Mouse (Mus musculus): ENCODE data around the gene Zdhhc18. TPM values are rescaled to one million over a fixed set of nuclear protein-coding genes. Genes with fewer than 3 reads are reported as not detected.

The Zdhhc18 gene
- total RNA-seq (2021): 10 to 100 TPM; 34.3 to 38.8 TPM
- long read RNA-seq, full-length matches to known transcripts: 7 of 40 reads
- long read RNA-seq, partial matches to known transcripts: 10 of 40 reads
- long read RNA-seq, other reads (novel, unspliced or antisense): 23 of 40 reads

GRCm38 (mm10) chr4:133649989-133650699 is at the start of gene Zdhhc18:
Zdhhc18 (minus strand) TSS chr4:133650154.
- DNase-seq (ENCODE audit: low spot score in 2 of 2): peak; percentile 86 to 87

GRCm38 (mm10) chr4:133695363-133695762 is 45.4 kb upstream of the Zdhhc18 start:
- DNase-seq (ENCODE audit: low spot score in 2 of 2): no peak

- DNase-seq (ENCODE audit: low spot score in 2 of 2): no peak
Observed at GRCm38 (mm10) chr4:133690252-133690651, 40.3 kb upstream of the Zdhhc18 start.

GRCm38 (mm10) chr4:133688417-133689067 is 38.6 kb upstream of the Zdhhc18 start:
- DNase-seq (ENCODE audit: low spot score in 2 of 2): no peak

- no peak for DNase-seq (ENCODE audit: low spot score in 2 of 2)
Observed at GRCm38 (mm10) chr4:133687126-133687525, 37.2 kb upstream of the Zdhhc18 start.

DNA sequence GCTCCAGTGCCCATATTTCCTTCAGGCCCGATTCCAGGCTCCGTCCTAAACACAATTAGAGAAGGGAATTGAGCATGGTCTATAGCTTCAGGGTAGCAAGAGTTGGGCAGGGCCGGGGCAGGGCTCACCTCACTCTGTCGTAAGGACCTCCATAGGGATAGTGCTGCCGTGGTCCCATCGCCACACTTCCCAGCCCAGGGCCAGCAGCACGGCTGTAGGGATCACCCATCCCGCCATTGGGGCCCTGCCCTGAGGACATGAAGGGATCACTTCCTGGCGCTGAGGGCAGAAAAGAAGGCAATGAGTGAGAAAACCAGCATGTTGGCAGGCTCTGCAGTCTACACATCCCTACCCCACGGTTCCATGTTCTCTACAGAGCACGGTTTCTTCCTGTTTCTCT is 36.6 kb upstream of the Zdhhc18 start:
- DNase-seq (ENCODE audit: low spot score in 2 of 2): no peak

GRCm38 (mm10) chr4:133680206-133680786 is 30.3 kb upstream of the Zdhhc18 start:
- DNase-seq (ENCODE audit: low spot score in 2 of 2): peak in 1 of 2 experiments; percentile 24

DNA sequence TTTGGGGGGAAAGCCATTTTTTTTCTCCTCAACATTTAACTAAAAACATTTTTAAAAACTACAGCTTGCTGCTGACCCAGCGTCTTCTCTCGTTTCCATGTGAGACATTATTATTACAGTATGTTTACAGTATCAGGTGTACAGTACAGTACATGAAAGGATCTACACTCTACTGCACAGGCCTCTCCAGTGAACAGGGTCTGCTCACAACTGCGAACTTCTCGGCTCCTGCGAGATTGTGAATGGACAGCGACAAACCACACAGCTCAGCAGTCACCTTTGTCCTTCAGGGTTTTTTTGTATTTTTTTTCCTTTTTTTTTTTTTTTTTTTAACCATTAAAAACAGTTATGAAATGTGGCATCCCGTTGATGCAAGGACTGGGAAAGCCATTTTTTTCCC is 29.7 kb upstream of the Zdhhc18 start:
- no peak for DNase-seq (ENCODE audit: low spot score in 2 of 2)

- DNase-seq (ENCODE audit: low spot score in 2 of 2): no peak
Observed at GRCm38 (mm10) chr4:133677266-133677665, 27.3 kb upstream of the Zdhhc18 start.

DNA sequence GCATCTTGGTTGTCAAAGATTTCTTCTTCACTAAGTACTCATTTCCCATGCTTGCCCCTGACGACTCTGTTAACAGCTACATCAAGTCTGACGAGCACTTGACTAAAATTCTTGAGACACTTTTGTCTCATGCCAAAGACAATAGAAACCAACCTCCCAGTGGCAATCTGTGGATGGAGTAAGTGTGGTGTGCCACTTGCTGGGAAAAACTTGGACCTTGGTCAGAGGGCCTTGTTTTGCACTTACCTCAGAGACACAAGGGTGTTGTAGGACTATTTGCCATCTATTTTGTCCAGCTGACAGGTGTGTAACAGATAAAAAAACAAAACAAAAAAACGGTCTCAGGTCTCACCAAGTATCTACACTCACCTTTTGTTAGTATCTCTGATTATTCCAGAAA is 26.2 kb upstream of the Zdhhc18 start:
- DNase-seq (ENCODE audit: low spot score in 2 of 2): no peak

DNA sequence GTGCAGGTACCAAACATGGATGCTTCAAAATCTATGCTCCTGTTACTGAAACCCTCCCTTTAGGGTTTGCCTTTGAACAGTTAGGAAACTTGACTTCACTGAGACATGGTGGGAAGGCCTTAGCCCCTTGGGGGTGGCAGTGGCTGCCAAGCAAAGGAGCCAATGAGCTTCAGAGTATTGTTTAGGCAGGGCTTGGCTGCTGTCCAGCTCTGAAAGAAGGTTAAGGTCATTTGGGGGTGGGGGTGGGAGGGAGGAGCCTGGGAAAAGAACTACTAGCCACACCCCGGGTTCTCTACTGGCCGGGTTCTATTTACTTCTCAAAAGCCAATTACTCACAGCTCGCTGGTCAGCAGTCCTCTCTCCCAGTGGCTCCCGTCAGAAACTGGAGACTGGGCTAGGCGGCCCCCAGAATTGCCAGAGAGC is 25.7 kb upstream of the Zdhhc18 start:
- DNase-seq (ENCODE audit: low spot score in 2 of 2): peak; percentile 53 to 62

DNA sequence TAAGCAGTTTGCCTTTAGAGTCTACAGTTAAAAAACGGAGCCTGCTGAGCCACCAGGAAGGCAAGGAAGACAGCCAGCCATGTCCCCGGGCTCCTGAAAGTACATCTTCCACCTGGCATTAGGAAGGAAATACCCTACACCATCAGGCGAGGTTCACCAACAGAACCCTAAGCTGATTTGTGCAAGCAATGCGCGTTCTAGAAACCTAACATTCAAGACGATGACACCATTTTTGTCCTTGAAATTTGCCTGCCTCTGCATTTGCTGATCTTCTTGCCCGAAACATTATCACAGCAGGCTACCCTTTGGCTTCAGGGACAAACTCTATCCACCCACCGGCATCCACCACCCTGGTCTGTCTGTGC is 24.4 kb upstream of the Zdhhc18 start:
- DNase-seq (ENCODE audit: low spot score in 2 of 2): no peak

- DNase-seq (ENCODE audit: low spot score in 2 of 2): peak; percentile 53 to 56
Observed at GRCm38 (mm10) chr4:133673666-133674330, 23.8 kb upstream of the Zdhhc18 start.

- DNase-seq (ENCODE audit: low spot score in 2 of 2): peak in 1 of 2 experiments; percentile 34
Observed at GRCm38 (mm10) chr4:133672845-133673647, 23.1 kb upstream of the Zdhhc18 start.

GRCm38 (mm10) chr4:133671881-133672844 is 22.2 kb upstream of the Zdhhc18 start, which contains the start of gene Pigv:
Pigv (minus strand) TSS chr4:133672647.
- peak; percentile 91 to 97 for DNase-seq (ENCODE audit: low spot score in 2 of 2)

DNA sequence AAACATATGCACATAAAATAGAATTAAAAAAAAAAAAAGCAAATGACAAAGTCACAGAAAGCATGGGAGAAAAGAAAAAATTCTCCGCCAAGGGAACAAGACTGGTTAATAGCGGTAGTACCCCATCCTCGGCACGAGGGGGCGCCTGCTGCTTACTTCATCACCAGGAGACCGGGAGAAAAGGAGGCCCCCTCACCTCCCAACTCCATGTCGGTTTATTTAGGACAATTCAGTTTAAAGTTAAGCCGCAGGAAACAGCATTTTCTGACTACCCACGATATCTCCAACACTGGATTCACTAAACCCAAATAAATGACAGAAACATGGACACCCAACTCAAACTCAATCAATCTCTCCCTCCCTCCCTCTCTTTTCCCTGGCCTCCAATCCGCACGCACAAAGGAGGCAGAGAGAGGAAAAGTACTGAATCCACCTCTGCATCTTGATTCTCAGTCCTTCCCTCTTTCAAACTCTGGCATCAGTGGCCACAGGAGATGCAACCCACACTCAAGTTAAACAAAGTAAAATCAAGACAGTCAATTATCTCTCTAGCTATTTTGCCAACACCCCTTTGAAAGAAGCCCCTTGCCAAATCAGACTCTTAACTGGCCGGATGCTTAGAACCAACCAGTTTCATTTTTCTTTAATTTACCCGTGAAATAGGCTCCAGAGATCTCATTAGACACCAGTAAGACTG is 21.4 kb upstream of the Zdhhc18 start:
- peak; percentile 83 to 91 for DNase-seq (ENCODE audit: low spot score in 2 of 2)

DNA sequence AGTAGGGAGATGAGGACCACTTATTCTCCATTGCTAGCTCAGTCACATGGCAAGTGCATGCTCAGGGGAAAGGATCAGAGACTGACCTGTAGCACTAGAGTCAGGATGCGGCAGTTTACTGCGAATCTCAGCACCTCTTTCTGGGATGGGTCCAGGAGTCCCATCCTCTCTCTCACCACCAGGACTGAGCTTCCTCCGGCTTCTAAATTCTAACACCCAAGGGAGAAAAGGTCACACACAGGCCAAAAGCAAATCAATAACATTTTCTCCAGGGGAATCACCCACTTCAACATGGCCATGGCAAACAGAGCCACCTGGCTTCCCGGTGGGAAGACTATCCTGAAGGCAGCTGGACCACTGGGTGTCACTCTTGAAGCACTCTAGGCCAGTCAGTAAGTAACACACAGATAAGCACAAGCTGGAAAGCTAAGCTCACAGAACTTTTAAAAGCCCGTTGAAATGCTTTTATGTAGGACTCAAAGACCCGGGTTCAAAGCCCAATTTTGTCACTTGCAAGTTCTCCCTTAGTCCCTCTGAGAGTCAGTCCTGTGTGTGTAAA is 19.8 kb upstream of the Zdhhc18 start:
- no peak for DNase-seq (ENCODE audit: low spot score in 2 of 2)

- no peak for DNase-seq (ENCODE audit: low spot score in 2 of 2)
Observed at GRCm38 (mm10) chr4:133668537-133668936, 18.6 kb upstream of the Zdhhc18 start.

DNA sequence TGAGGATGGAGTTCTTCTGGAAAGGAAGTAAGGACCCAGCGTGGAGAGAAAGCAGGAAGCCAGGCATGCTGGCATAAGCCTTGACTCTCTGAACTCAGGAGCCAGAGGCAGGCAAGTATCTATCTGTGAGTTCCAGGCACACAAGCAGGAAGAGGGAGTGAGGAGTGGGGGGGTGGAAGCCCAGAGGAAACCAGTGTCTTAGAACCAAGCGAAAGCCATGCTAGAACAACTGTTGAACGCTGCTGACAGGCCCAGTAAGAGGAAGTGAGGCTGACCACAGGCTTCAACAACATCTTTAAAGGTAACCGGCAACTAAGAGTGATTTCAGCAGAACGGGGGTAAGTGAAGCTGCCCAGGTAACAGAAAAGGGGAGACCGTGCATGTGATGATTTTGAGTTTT is 16.2 kb upstream of the Zdhhc18 start:
- DNase-seq (ENCODE audit: low spot score in 2 of 2): no peak
